In the genomic region with DNA sequence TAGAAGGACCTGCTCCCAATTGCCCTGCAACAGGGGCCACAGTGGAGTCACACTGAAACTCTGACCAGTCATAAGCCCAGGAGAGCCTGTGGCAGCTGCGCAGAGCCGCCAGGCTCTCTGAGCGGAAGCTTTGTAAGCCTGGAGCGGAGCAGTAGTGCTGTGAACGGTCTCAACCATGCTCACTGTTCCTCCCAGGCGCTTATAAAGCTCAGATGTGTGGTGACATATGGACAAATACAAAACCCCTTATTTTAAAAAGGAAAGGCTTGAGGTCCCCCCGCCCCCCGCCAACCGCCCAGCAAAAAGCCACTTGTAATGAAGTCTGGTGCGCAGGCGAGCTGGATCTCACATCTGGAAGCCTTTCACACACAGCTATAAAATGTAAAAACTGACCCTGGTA, we compare ENCODE assay signal across 21 mouse cellular contexts. TPM values are rescaled to one million over a fixed set of nuclear protein-coding genes. Genes with fewer than 3 reads are reported as not detected.
A peak's percentile ranks its signal among the peaks of the same experiment; 100 is the strongest.
DNase-seq lines count a peak whose midpoint lies in the region; ATAC-seq and TF ChIP-seq lines count a peak whose summit lies in the region.
"Had no signal": no experiment of that assay in that cellular context is flagged by ENCODE, and none has a peak within 500 bp of the region (broad histone marks: within the 10 kb centered on the region; RNA-seq: fewer than 3 reads in every experiment).

No protein-coding gene starts in this region.

- H3K9ac ChIP-seq in lung, embryonic 14.5 days = no peak overlapping the region
- no peak overlapping the region for H3K9ac ChIP-seq in embryonic facial prominence, embryonic 11.5 days (replicated peaks; ENCODE audit: low read length)
- H3K9ac ChIP-seq in midbrain, embryonic 16.5 days (ENCODE audit: low read depth, low read length) = no peak overlapping the region
- H3K9ac ChIP-seq: forebrain, embryonic 12.5 days had no signal

- H3K9me3 ChIP-seq in lung, embryonic 14.5 days (ENCODE audit: low read depth, low read length) = no peaks in the 10 kb centered on the region
- H3K9me3 ChIP-seq in embryonic facial prominence, embryonic 11.5 days (replicated peaks; ENCODE audit: control insufficient read depth, low read length) = no peaks in the 10 kb centered on the region
- H3K9me3 ChIP-seq in midbrain, embryonic 16.5 days (replicated peaks; ENCODE audit: control insufficient read depth, low read length, poor library complexity, severe bottlenecking) = no peaks in the 10 kb centered on the region

- peaks cover 23% of the 10 kb centered on the region for H3K27me3 ChIP-seq in lung, embryonic 14.5 days (ENCODE audit: insufficient read depth, low read length)
- peaks cover 10% of the 10 kb centered on the region for H3K27me3 ChIP-seq in embryonic facial prominence, embryonic 11.5 days (ENCODE audit: control insufficient read depth, insufficient read depth, low read length)
- H3K27me3 ChIP-seq in midbrain, embryonic 16.5 days (ENCODE audit: control insufficient read depth, insufficient read depth, low read depth, low read length) = peaks cover 22% of the 10 kb centered on the region

- peak; percentile 31 for DNase-seq in lung, embryonic 14.5 days
- DNase-seq in lung, postnatal 10 days = no peak
- DNase-seq in embryonic facial prominence, embryonic 11.5 days (ENCODE audit: low spot score) = peak; percentile 27
- peak; percentile 83 for DNase-seq in forelimb bud, embryonic 11.5 days (ENCODE audit: low read depth, low spot score)
- DNase-seq in ovary, adult 18-20 months (ENCODE audit: low spot score) = no peak
- no peak for DNase-seq in cerebellum, postnatal 10 days
- DNase-seq: adrenal gland, postnatal 10 days; cerebellum, adult 2 months; gastrocnemius, postnatal 10 days; heart, adult 2 months; kidney, adult 9 months; thymus, adult 2 months had no signal

- no peak for ATAC-seq in lung, embryonic 14.5 days (ENCODE audit: insufficient read depth)
- no peak; the same call in 1 of the 2 replicates for ATAC-seq in embryonic facial prominence, embryonic 11.5 days (replicated peaks; ENCODE audit: insufficient number of reproducible peaks, low FRiP score, low TSS enrichment, low read depth)
- ATAC-seq in midbrain, embryonic 16.5 days = no peak
- ATAC-seq: CD4-positive, CD25-positive, alpha-beta regulatory T cell, adult 4 months had no signal

- H3K36me3 ChIP-seq in lung, embryonic 14.5 days (ENCODE audit: insufficient read depth) = no peaks in the 10 kb centered on the region
- no peaks in the 10 kb centered on the region for H3K36me3 ChIP-seq in embryonic facial prominence, embryonic 11.5 days (replicated peaks; ENCODE audit: control insufficient read depth, insufficient read depth, low read depth, low read length)
- no peaks in the 10 kb centered on the region for H3K36me3 ChIP-seq in midbrain, embryonic 16.5 days (ENCODE audit: control insufficient read depth, insufficient read depth, low read length)
- H3K36me3 ChIP-seq: forebrain, embryonic 12.5 days had no signal

- WGBS in lung, embryonic 14.5 days = 60% methylated on average over 11 of the region's 11 CpGs
- WGBS in embryonic facial prominence, embryonic 11.5 days = 50% methylated on average over 11 of the region's 11 CpGs
- 46% methylated on average over 11 of the region's 11 CpGs for WGBS in midbrain, embryonic 16.5 days

- no peak for TF ChIP-seq CTCF in lung, embryonic 14.5 days (IDR thresholded peaks at IDR 0.05; ENCODE audit: low read depth)

- H3K27ac ChIP-seq in lung, embryonic 14.5 days (ENCODE audit: low read depth) = no peak overlapping the region
- peak overlapping the region; percentile 59 for H3K27ac ChIP-seq in embryonic facial prominence, embryonic 11.5 days (replicated peaks; ENCODE audit: low read depth, low read length)
- no peak overlapping the region for H3K27ac ChIP-seq in midbrain, embryonic 16.5 days (ENCODE audit: low read length)
- H3K27ac ChIP-seq: forebrain, embryonic 12.5 days; heart, adult 2 months had no signal

- H3K4me2 ChIP-seq in lung, embryonic 14.5 days = no peak overlapping the region
- no peak overlapping the region for H3K4me2 ChIP-seq in embryonic facial prominence, embryonic 11.5 days (ENCODE audit: low read depth, low read length)
- H3K4me2 ChIP-seq in midbrain, embryonic 16.5 days (ENCODE audit: low read length) = 0 out of 2 replicates have a peak overlapping the region, but pooled peaks have one; percentile 5
- H3K4me2 ChIP-seq: forebrain, embryonic 12.5 days; liver, embryonic 11.5 days had no signal

- H3K4me3 ChIP-seq in lung, embryonic 14.5 days (ENCODE audit: low read depth, low read length) = no peak overlapping the region
- H3K4me3 ChIP-seq in embryonic facial prominence, embryonic 11.5 days (ENCODE audit: low read depth, low read length) = no peak overlapping the region
- no peak overlapping the region for H3K4me3 ChIP-seq in midbrain, embryonic 16.5 days (ENCODE audit: low read depth, low read length)
- H3K4me3 ChIP-seq: forebrain, embryonic 12.5 days; heart, adult 2 months; megakaryocyte, embryonic 14.5 days had no signal

- no peaks in the 10 kb centered on the region for H3K4me1 ChIP-seq in lung, embryonic 14.5 days (ENCODE audit: insufficient read depth)
- no peaks in the 10 kb centered on the region for H3K4me1 ChIP-seq in embryonic facial prominence, embryonic 11.5 days (ENCODE audit: control insufficient read depth, insufficient read depth, low read length)
- H3K4me1 ChIP-seq in midbrain, embryonic 16.5 days (ENCODE audit: control insufficient read depth, insufficient read depth, low read length) = peaks cover 6% of the 10 kb centered on the region; the same call in 1 of the 2 replicates
- H3K4me1 ChIP-seq: megakaryocyte, embryonic 14.5 days had no signal

RNA-seq across cellular contexts. Expression of a gene that starts 7.1 kb away (rescaled TPM):
- polyA plus RNA-seq in lung, embryonic 14.5 days (2014; fragmentation: Nextera tagmentation; extraction: Ambion mirVana) = 9.0 and 9.8 TPM in 2 replicates
- 104 and 108 TPM in 2 replicates for polyA plus RNA-seq in embryonic facial prominence, embryonic 11.5 days (2014; fragmentation: Nextera tagmentation; extraction: Ambion mirVana)
- 12.3 and 21.0 TPM in 2 replicates for polyA plus RNA-seq in midbrain, embryonic 16.5 days (2015; fragmentation: Nextera tagmentation; extraction: Ambion mirVana)
- polyA plus RNA-seq: CD4-positive, CD25-positive, alpha-beta regulatory T cell, adult 4 months had no signal

RNA-seq across cellular contexts. Expression of a gene that starts 37.3 kb away (rescaled TPM):
- polyA plus RNA-seq in lung, embryonic 14.5 days (2014; fragmentation: Nextera tagmentation; extraction: Ambion mirVana) = not detected in 2 replicates
- 8.6 and 10.5 TPM in 2 replicates for polyA plus RNA-seq in embryonic facial prominence, embryonic 11.5 days (2014; fragmentation: Nextera tagmentation; extraction: Ambion mirVana)
- 2.3 and 3.2 TPM in 2 replicates for polyA plus RNA-seq in midbrain, embryonic 16.5 days (2015; fragmentation: Nextera tagmentation; extraction: Ambion mirVana)
- polyA plus RNA-seq: CD4-positive, CD25-positive, alpha-beta regulatory T cell, adult 4 months; cerebellum, adult 2 months; heart, adult 2 months; heart, embryonic 16.5 days; liver, embryonic 11.5 days; lung, embryonic 16.5 days; small intestine, adult 2 months; stomach, embryonic 14.5 days had no signal

Comparison
In these comparisons a context has a peak if more than half of its experiments do, and no peak if none do; other contexts are left out.
1. DNase-seq: peak in lung, embryonic 14.5 days (single experiment), embryonic facial prominence, embryonic 11.5 days (single experiment) and forelimb bud, embryonic 11.5 days (single experiment); none in lung, postnatal 10 days (single experiment), ovary, adult 18-20 months (single experiment) and cerebellum, postnatal 10 days (0 of 2).